Comparison of ENCODE assay signal across 10 mouse cellular contexts in the genomic region with DNA sequence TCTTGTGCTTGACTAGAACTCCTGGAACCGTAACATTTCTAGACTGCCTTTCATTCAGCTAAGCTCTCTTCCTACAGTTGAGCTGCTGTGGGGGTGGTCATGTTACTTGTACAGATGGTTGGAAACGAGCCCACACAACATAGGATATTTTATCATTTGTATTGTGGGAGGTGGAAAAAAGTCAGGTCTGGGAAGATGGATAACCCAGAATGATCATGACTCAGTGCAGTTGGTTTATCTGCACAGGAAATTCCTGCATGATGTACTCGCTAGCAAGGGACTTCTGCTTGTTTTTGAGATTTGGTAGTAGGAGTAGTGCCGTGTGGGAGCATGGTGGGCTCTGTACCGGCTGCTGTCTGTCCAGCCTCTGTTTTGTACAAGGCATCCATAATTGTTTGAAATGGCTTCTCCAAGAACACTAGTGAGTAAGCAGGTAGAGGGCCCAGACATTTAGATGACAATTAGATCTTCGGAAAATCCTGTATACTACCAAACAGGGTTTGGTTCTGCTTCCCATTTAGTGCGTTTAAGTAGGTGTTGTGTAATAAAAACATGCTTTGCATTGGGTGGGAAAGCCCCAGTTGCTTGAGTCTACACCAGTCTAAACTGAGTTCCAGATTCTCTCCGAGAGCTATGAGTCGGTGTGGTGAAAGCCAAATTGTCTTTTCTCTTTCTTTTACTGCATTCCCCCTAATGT.
DNase-seq lines count a peak whose midpoint lies in the region; ATAC-seq and TF ChIP-seq lines count a peak whose summit lies in the region.
"Had no signal": no experiment of that assay in that cellular context is flagged by ENCODE, and none has a peak within 500 bp of the region (broad histone marks: within the 10 kb centered on the region; RNA-seq: fewer than 3 reads in every experiment).

No protein-coding gene starts in this region.

- 76% methylated on average over 9 of the region's 9 CpGs for WGBS in forebrain, embryonic 14.5 days
- 93% methylated on average over 9 of the region's 9 CpGs for WGBS in forebrain, embryonic 10.5 days
- WGBS in heart, embryonic 11.5 days (ENCODE audit: insufficient replicate concordance): 61% methylated on average over 9 of the region's 9 CpGs
- 33% methylated on average over 9 of the region's 9 CpGs for WGBS in liver, embryonic 13.5 days (ENCODE audit: insufficient replicate concordance)
- 93% methylated on average over 9 of the region's 9 CpGs for WGBS in midbrain, embryonic 11.5 days

- no peak for TF ChIP-seq RAD21 in MEL (IDR thresholded peaks at IDR 0.05; ENCODE audit: low read depth, low read length)

- ATAC-seq in forebrain, embryonic 14.5 days: peak; percentile 27; the same call in 1 of the 2 replicates
- ATAC-seq in heart, embryonic 11.5 days (replicated peaks; ENCODE audit: insufficient number of reproducible peaks, low FRiP score, low TSS enrichment): peak; percentile 57; the same call in 1 of the 2 replicates
- ATAC-seq in liver, embryonic 13.5 days (ENCODE audit: low read depth): peak; percentile 80
- ATAC-seq in midbrain, embryonic 11.5 days (ENCODE audit: low FRiP score): no peak

- no peaks in the 10 kb centered on the region for H3K36me3 ChIP-seq in forebrain, embryonic 14.5 days (ENCODE audit: control insufficient read depth, insufficient read depth, low read length)
- H3K36me3 ChIP-seq in forebrain, embryonic 10.5 days (replicated peaks): no peaks in the 10 kb centered on the region
- peaks cover 0 to 67% of the 10 kb centered on the region in 2 experiments; a peak in 3 of 4 replicates for H3K36me3 ChIP-seq in MEL (ENCODE audit: control insufficient read depth in 1 of 2, insufficient read depth in 2 of 2, low read length in 2 of 2)
- H3K36me3 ChIP-seq in heart, embryonic 11.5 days (ENCODE audit: control insufficient read depth, insufficient read depth, low read length): no peaks in the 10 kb centered on the region
- no peaks in the 10 kb centered on the region for H3K36me3 ChIP-seq in liver, embryonic 13.5 days
- H3K36me3 ChIP-seq in midbrain, embryonic 11.5 days (ENCODE audit: control insufficient read depth, insufficient read depth, low read length): no peaks in the 10 kb centered on the region; the same call in 1 of the 2 replicates

- no peak for TF ChIP-seq POLR2A in MEL (IDR thresholded peaks at IDR 0.05; ENCODE audit: control insufficient read depth in 1 of 2, insufficient read depth in 1 of 2, low read depth in 1 of 2, low read length in 2 of 2, poor library complexity in 1 of 2)

- H3K4me2 ChIP-seq in forebrain, embryonic 14.5 days (ENCODE audit: low read length): no peak overlapping the region
- no peak overlapping the region for H3K4me2 ChIP-seq in heart, embryonic 11.5 days
- peak overlapping the region; percentile 23 for H3K4me2 ChIP-seq in liver, embryonic 13.5 days
- H3K4me2 ChIP-seq in midbrain, embryonic 11.5 days: no peak overlapping the region

- TF ChIP-seq CTCF in MEL (IDR thresholded peaks at IDR 0.05 in 2 of 3, conservative IDR thresholded peaks at IDR 0.05 in 1 of 3; ENCODE audit: control insufficient read depth in 1 of 3, insufficient read depth in 1 of 3, low read depth in 2 of 3, low read length in 3 of 3, poor library complexity in 1 of 3, severe bottlenecking in 1 of 3): no peak

- no peaks in the 10 kb centered on the region for H3K27me3 ChIP-seq in forebrain, embryonic 14.5 days (replicated peaks; ENCODE audit: control insufficient read depth, insufficient read depth, low read length)
- H3K27me3 ChIP-seq in forebrain, embryonic 10.5 days (ENCODE audit: poor library complexity, severe bottlenecking): no peaks in the 10 kb centered on the region
- no peaks in the 10 kb centered on the region for H3K27me3 ChIP-seq in MEL (ENCODE audit: control insufficient read depth in 1 of 2, insufficient read depth in 2 of 2, low read length in 2 of 2)
- no peaks in the 10 kb centered on the region for H3K27me3 ChIP-seq in heart, embryonic 11.5 days (ENCODE audit: control insufficient read depth, insufficient read depth, low read length)
- no peaks in the 10 kb centered on the region for H3K27me3 ChIP-seq in liver, embryonic 13.5 days
- no peaks in the 10 kb centered on the region for H3K27me3 ChIP-seq in midbrain, embryonic 11.5 days (ENCODE audit: control insufficient read depth, insufficient read depth, low read length)

- no peak overlapping the region for H3K4me3 ChIP-seq in forebrain, embryonic 14.5 days (ENCODE audit: low read depth, low read length)
- no peak overlapping the region for H3K4me3 ChIP-seq in forebrain, embryonic 10.5 days
- peak overlapping the region; percentile 15 to 21; a peak in 3 of 4 replicates for H3K4me3 ChIP-seq in MEL (ENCODE audit: control insufficient read depth in 1 of 2, insufficient read depth in 1 of 2, low read depth in 2 of 2, low read length in 2 of 2)
- no peak overlapping the region for H3K4me3 ChIP-seq in heart, embryonic 11.5 days (ENCODE audit: low read depth, low read length)
- H3K4me3 ChIP-seq in liver, embryonic 13.5 days (replicated peaks): no peak overlapping the region
- no peak overlapping the region for H3K4me3 ChIP-seq in midbrain, embryonic 11.5 days (ENCODE audit: low read depth, low read length)

- peaks cover 33% of the 10 kb centered on the region for H3K79me2 ChIP-seq in MEL (ENCODE audit: control insufficient read depth, insufficient read depth, low read length, poor library complexity)

- H3K4me1 ChIP-seq in forebrain, embryonic 14.5 days (ENCODE audit: control insufficient read depth, insufficient read depth, low read length): peaks cover 22% of the 10 kb centered on the region
- H3K4me1 ChIP-seq in forebrain, embryonic 10.5 days: peaks cover 15% of the 10 kb centered on the region
- peaks cover 23 to 57% of the 10 kb centered on the region in 2 experiments for H3K4me1 ChIP-seq in MEL (ENCODE audit: control insufficient read depth in 1 of 2, insufficient read depth in 2 of 2, low read length in 2 of 2)
- H3K4me1 ChIP-seq in heart, embryonic 11.5 days (ENCODE audit: control insufficient read depth, insufficient read depth, low read length): peaks cover 21% of the 10 kb centered on the region
- H3K4me1 ChIP-seq in liver, embryonic 13.5 days (replicated peaks): peaks cover 54% of the 10 kb centered on the region
- peaks cover 3% of the 10 kb centered on the region; the same call in 1 of the 2 replicates for H3K4me1 ChIP-seq in midbrain, embryonic 11.5 days (ENCODE audit: control insufficient read depth, insufficient read depth, low read length)

- TF ChIP-seq EP300 in MEL (IDR thresholded peaks at IDR 0.05; ENCODE audit: low read depth in 1 of 2, low read length in 2 of 2): peak; percentile 97 to 98

- H3K9me3 ChIP-seq in forebrain, embryonic 14.5 days (replicated peaks; ENCODE audit: control insufficient read depth, low read length): no peaks in the 10 kb centered on the region
- no peaks in the 10 kb centered on the region for H3K9me3 ChIP-seq in forebrain, embryonic 10.5 days
- no peaks in the 10 kb centered on the region for H3K9me3 ChIP-seq in MEL (replicated peaks; ENCODE audit: insufficient read depth, low read length)
- H3K9me3 ChIP-seq in heart, embryonic 11.5 days (replicated peaks; ENCODE audit: control insufficient read depth, low read length): no peaks in the 10 kb centered on the region
- no peaks in the 10 kb centered on the region for H3K9me3 ChIP-seq in liver, embryonic 13.5 days (replicated peaks)
- H3K9me3 ChIP-seq in midbrain, embryonic 11.5 days (ENCODE audit: control insufficient read depth, low read length): no peaks in the 10 kb centered on the region

- peak overlapping the region; percentile 15; the same call in 1 of the 2 replicates for H3K27ac ChIP-seq in forebrain, embryonic 14.5 days (ENCODE audit: low read depth, low read length)
- H3K27ac ChIP-seq in forebrain, embryonic 10.5 days: no peak overlapping the region
- H3K27ac ChIP-seq in MEL (ENCODE audit: control insufficient read depth, low read depth, low read length): peak overlapping the region; percentile 96
- H3K27ac ChIP-seq in heart, embryonic 11.5 days (ENCODE audit: low read depth, low read length): no peak overlapping the region
- peak overlapping the region; percentile 31 for H3K27ac ChIP-seq in liver, embryonic 13.5 days
- H3K27ac ChIP-seq in midbrain, embryonic 11.5 days (ENCODE audit: low read depth, low read length): no peak overlapping the region

- no peak for DNase-seq in forebrain, embryonic 14.5 days (ENCODE audit: low spot score)
- DNase-seq in forebrain, embryonic 10.5 days (ENCODE audit: extremely low spot score, low spot score): no peak
- DNase-seq in MEL (ENCODE audit: low read depth, low spot score): peak; percentile 92
- peak; percentile 68 for DNase-seq in liver, embryonic 13.5 days
- no peak for DNase-seq in cerebellum, adult 18-20 months
- no peak for DNase-seq in midbrain, embryonic 11.5 days (ENCODE audit: low spot score, missing footprints)
- no peak for DNase-seq in adrenal gland, postnatal 10 days
- DNase-seq: cerebellum, adult 11 months; kidney, postnatal 36 days had no signal

- no peak overlapping the region for H3K9ac ChIP-seq in forebrain, embryonic 14.5 days (ENCODE audit: low read length)
- peak overlapping the region; percentile 59 for H3K9ac ChIP-seq in MEL (ENCODE audit: control insufficient read depth, low read depth, low read length, poor library complexity, severe bottlenecking)
- no peak overlapping the region for H3K9ac ChIP-seq in heart, embryonic 11.5 days (ENCODE audit: low read depth, low read length)
- no peak overlapping the region for H3K9ac ChIP-seq in liver, embryonic 13.5 days
- no peak overlapping the region for H3K9ac ChIP-seq in midbrain, embryonic 11.5 days (ENCODE audit: low read length)

TF ChIP-seq in MEL, 35 proteins besides CTCF, POLR2A, EP300 and RAD21 (continues in another document):
- TF ChIP-seq MAZ (IDR thresholded peaks at IDR 0.05; ENCODE audit: low read depth, low read length) (no peak), BHLHE40 (IDR thresholded peaks at IDR 0.05; ENCODE audit: borderline replicate concordance, low read depth, low read length) (peak; percentile 68; the same call in 1 of the 2 replicates), E2F4 (IDR thresholded peaks at IDR 0.05; ENCODE audit: borderline replicate concordance, low read depth, low read length) (no peak), ZKSCAN1 (IDR thresholded peaks at IDR 0.05; ENCODE audit: low read depth, low read length) (no peak), CHD2 (IDR thresholded peaks at IDR 0.05; ENCODE audit: low read length) (no peak), GABPA (IDR thresholded peaks at IDR 0.05; ENCODE audit: low read depth, low read length) (no peak), GATA1 (IDR thresholded peaks at IDR 0.05; ENCODE audit: low read depth, low read length) (peak; percentile 94), TCF12 (IDR thresholded peaks at IDR 0.05; ENCODE audit: low read depth, low read length) (peak; percentile 97), KAT2A (conservative IDR thresholded peaks at IDR 0.05; ENCODE audit: low read depth, low read length) (no peak), MYB (IDR thresholded peaks at IDR 0.05; ENCODE audit: low read depth, low read length) (peak; percentile 79), CHD1 (IDR thresholded peaks at IDR 0.05; ENCODE audit: low read depth, low read length) (no peak), NELFE (IDR thresholded peaks at IDR 0.05; ENCODE audit: low read depth, low read length) (no peak), TBP (IDR thresholded peaks at IDR 0.05; ENCODE audit: low read depth, low read length) (peak; percentile 42; the same call in 1 of the 2 replicates)

Comparison
In these comparisons a context has a peak if more than half of its experiments do, and no peak if none do; other contexts are left out.
1. H3K27ac ChIP-seq: peak in forebrain, embryonic 14.5 days (single experiment), MEL (single experiment) and liver, embryonic 13.5 days (single experiment); none in forebrain, embryonic 10.5 days (single experiment), heart, embryonic 11.5 days (single experiment) and midbrain, embryonic 11.5 days (single experiment).
2. DNase-seq: peak in MEL (single experiment) and liver, embryonic 13.5 days (single experiment); none in forebrain, embryonic 14.5 days (single experiment), forebrain, embryonic 10.5 days (single experiment), cerebellum, adult 18-20 months (0 of 2), midbrain, embryonic 11.5 days (single experiment) and adrenal gland, postnatal 10 days (single experiment).
3. H3K4me3 ChIP-seq: peak in MEL (2 of 2); none in forebrain, embryonic 14.5 days (single experiment), forebrain, embryonic 10.5 days (single experiment), heart, embryonic 11.5 days (single experiment), liver, embryonic 13.5 days (single experiment) and midbrain, embryonic 11.5 days (single experiment).